Mouse (Mus musculus) heart, postnatal 10 days (tissue): ENCODE measurements around the gene Nfkbia. TPM values are rescaled to one million over a fixed set of nuclear protein-coding genes. Genes with fewer than 3 reads are reported as not detected.
A peak's percentile ranks its signal among the peaks of the same experiment; 100 is the strongest.

Experiments
- DNase-seq, 2 experiments: peaks; one replicate each; pipeline ENCODE4 v3.0.0; 2021
- intact Hi-C: fragments of 180-260 bp; cut with DNase I; formaldehyde crosslinking; loops from one replicate; pipeline ENCODE4 v1.15.1; 2025
- total RNA-seq, 2 experiments: library from RNA; stranded (reverse); gene quantifications; 2 replicates each; pipeline ENCODE4 v1.2.3; 2021

Nfkbia gene
- total RNA-seq, 2 experiments from 2014 or later, result 45.7 to 65.3 TPM

GRCm38 (mm10) chr12:55446746-55447395, 45.6 kb downstream of the Nfkbia start:
- DNase-seq, result peak; percentile 91 to 92
- intact Hi-C loops, result loop anchor here (1.0 to 10.0 kb wide), 2 partner anchors 45 to 462 kb away; partner anchors contain the start of genes Gm20403 and Nfkbia

- intact Hi-C loops, result loop anchor here (1.0 to 10.0 kb wide), 2 partner anchors 46 to 462 kb away; partner anchors contain the start of genes Gm20403 and Nfkbia
- DNase-seq, result no peak
Observed at GRCm38 (mm10) chr12:55446366-55446745, 46.1 kb downstream of the Nfkbia start.

GRCm38 (mm10) chr12:55445583-55445982, 46.9 kb downstream of the Nfkbia start:
- intact Hi-C loops, result loop anchor here (10.0 kb wide), 1 partner anchor 461 kb away; the partner anchor contains the start of gene Gm20403
- DNase-seq, result no peak

GRCm38 (mm10) chr12:55444031-55444451, 48.4 kb downstream of the Nfkbia start:
- no peak for DNase-seq
- intact Hi-C loops, result loop anchor here (10.0 kb wide), 1 partner anchor 459 kb away; the partner anchor contains the start of gene Gm20403

- DNase-seq, result peak; percentile 89 to 90
- intact Hi-C loops, result loop anchor here (10.0 kb wide), 1 partner anchor 458 kb away; the partner anchor contains the start of gene Gm20403
Observed at GRCm38 (mm10) chr12:55442861-55443850, 49.3 kb downstream of the Nfkbia start.

- no peak for DNase-seq
- intact Hi-C loops, result loop anchor here (10.0 kb wide), 1 partner anchor 457 kb away; the partner anchor contains the start of gene Gm20403
Observed at GRCm38 (mm10) chr12:55442245-55442644, 50.2 kb downstream of the Nfkbia start.

- intact Hi-C loops, result loop anchor here (10.0 kb wide), 1 partner anchor 456 kb away; the partner anchor contains the start of gene Gm20403
- no peak for DNase-seq
Observed at GRCm38 (mm10) chr12:55440416-55440815, 52.0 kb downstream of the Nfkbia start.

Other genes with a start within 250 kb of the Nfkbia start
- gene 1110008L16Rik, start 193.1 kb downstream of the Nfkbia start, total RNA-seq, result 10 to 100 TPM in 1 of 2 experiments, 1 to 10 TPM in 1; 9.6 to 10.1 TPM
- gene Ppp2r3c, start 189.6 kb downstream of the Nfkbia start, total RNA-seq, result 10 to 100 TPM; 10.9 to 11.2 TPM
- gene Psma6, start 108.4 kb downstream of the Nfkbia start, total RNA-seq, result 100 to 1,000 TPM; 196 to 197 TPM
- not detected for gene Aldoart2, start 72.6 kb upstream of the Nfkbia start, total RNA-seq
- gene Insm2, start 106.8 kb upstream of the Nfkbia start, total RNA-seq, result not detected